In genomic region chr9:61997860-61998259, GRCm38 (mm10) we compare ENCODE assay signal across 8 mouse cellular contexts. TPM values are rescaled to one million over a fixed set of nuclear protein-coding genes. Genes with fewer than 3 reads are reported as not detected.
A peak's percentile ranks its signal among the peaks of the same experiment; 100 is the strongest.
DNase-seq lines count a peak whose midpoint lies in the region; ATAC-seq lines count a peak whose summit lies in the region.
"Had no signal": no experiment of that assay in that cellular context is flagged by ENCODE, and none has a peak within 500 bp of the region (broad histone marks: within the 10 kb centered on the region; RNA-seq: fewer than 3 reads in every experiment).

No protein-coding gene starts in this region.

- H3K4me2 ChIP-seq in kidney, embryonic 14.5 days (replicated peaks; ENCODE audit: low read depth, low read length): no peak overlapping the region
- no peak overlapping the region for H3K4me2 ChIP-seq in kidney, embryonic 16.5 days (replicated peaks; ENCODE audit: low read depth, low read length)
- no peak overlapping the region for H3K4me2 ChIP-seq in stomach, embryonic 14.5 days (replicated peaks; ENCODE audit: low read depth, low read length)

- 56% methylated on average over 6 of the region's 6 CpGs for WGBS in kidney, embryonic 14.5 days
- WGBS in kidney, embryonic 16.5 days: 35% methylated on average over 6 of the region's 6 CpGs
- 28% methylated on average over 6 of the region's 6 CpGs for WGBS in stomach, embryonic 14.5 days

- ATAC-seq in kidney, embryonic 14.5 days (ENCODE audit: low FRiP score, low TSS enrichment): no peak
- ATAC-seq in kidney, embryonic 16.5 days (ENCODE audit: low FRiP score, low TSS enrichment): peak; percentile 20
- ATAC-seq in stomach, embryonic 14.5 days (ENCODE audit: insufficient number of reproducible peaks, insufficient read depth, low FRiP score, low read depth): no peak
- no peak for ATAC-seq in megakaryocyte progenitor cell, adult 5-6 weeks (replicated peaks; ENCODE audit: poor library complexity)

- H3K9ac ChIP-seq in kidney, embryonic 14.5 days (ENCODE audit: low read depth, low read length): no peak overlapping the region
- H3K9ac ChIP-seq in kidney, embryonic 16.5 days (replicated peaks; ENCODE audit: low read length): no peak overlapping the region
- no peak overlapping the region for H3K9ac ChIP-seq in stomach, embryonic 14.5 days (replicated peaks; ENCODE audit: low read depth, low read length)

- H3K27ac ChIP-seq in kidney, embryonic 14.5 days (ENCODE audit: low read depth, low read length): no peak overlapping the region
- H3K27ac ChIP-seq in kidney, embryonic 16.5 days (ENCODE audit: low read length): no peak overlapping the region
- H3K27ac ChIP-seq in stomach, embryonic 14.5 days (ENCODE audit: low read length): peak overlapping the region; percentile 85; the same call in 1 of the 2 replicates
- H3K27ac ChIP-seq: heart, adult 2 months had no signal

- H3K27me3 ChIP-seq in kidney, embryonic 14.5 days (ENCODE audit: control insufficient read depth, insufficient read depth, low read length): no peaks in the 10 kb centered on the region
- H3K27me3 ChIP-seq in kidney, embryonic 16.5 days (ENCODE audit: insufficient read depth, low read length): no peaks in the 10 kb centered on the region
- H3K27me3 ChIP-seq in stomach, embryonic 14.5 days (ENCODE audit: control insufficient read depth, insufficient read depth, low read length): no peaks in the 10 kb centered on the region

- H3K36me3 ChIP-seq in kidney, embryonic 14.5 days (ENCODE audit: control insufficient read depth, insufficient read depth, low read length): no peaks in the 10 kb centered on the region
- no peaks in the 10 kb centered on the region for H3K36me3 ChIP-seq in kidney, embryonic 16.5 days (ENCODE audit: insufficient read depth, low read length)
- no peaks in the 10 kb centered on the region for H3K36me3 ChIP-seq in stomach, embryonic 14.5 days (ENCODE audit: control insufficient read depth, insufficient read depth, low read length)

- 0 out of 2 replicates have a peak, but pooled peaks cover 5% of the 10 kb centered on the region for H3K4me1 ChIP-seq in kidney, embryonic 14.5 days (ENCODE audit: control insufficient read depth, insufficient read depth, low read length)
- H3K4me1 ChIP-seq in kidney, embryonic 16.5 days (ENCODE audit: insufficient read depth, low read length): peaks cover 13% of the 10 kb centered on the region; the same call in 1 of the 2 replicates
- H3K4me1 ChIP-seq in stomach, embryonic 14.5 days (ENCODE audit: control insufficient read depth, insufficient read depth, low read length): peaks cover 7% of the 10 kb centered on the region; the same call in 1 of the 2 replicates

- H3K4me3 ChIP-seq in kidney, embryonic 14.5 days (ENCODE audit: low read length): no peak overlapping the region
- H3K4me3 ChIP-seq in kidney, embryonic 16.5 days (ENCODE audit: low read length): no peak overlapping the region
- no peak overlapping the region for H3K4me3 ChIP-seq in stomach, embryonic 14.5 days (ENCODE audit: low read depth, low read length)
- H3K4me3 ChIP-seq: heart, adult 2 months had no signal

- no peaks in the 10 kb centered on the region for H3K9me3 ChIP-seq in kidney, embryonic 14.5 days (ENCODE audit: control insufficient read depth, low read length)
- no peaks in the 10 kb centered on the region for H3K9me3 ChIP-seq in kidney, embryonic 16.5 days (ENCODE audit: low read length)
- no peaks in the 10 kb centered on the region for H3K9me3 ChIP-seq in stomach, embryonic 14.5 days (ENCODE audit: control insufficient read depth, low read depth, low read length)

- peak; percentile 90 for DNase-seq in kidney, adult 11 months
- peak; percentile 64 for DNase-seq in adrenal gland, postnatal 14 days
- no peak for DNase-seq in yolk sac, embryonic 10.5 days (ENCODE audit: low spot score)

RNA-seq across cellular contexts. Expression of gene Paqr5, which starts 28.8 kb away (rescaled TPM):
- polyA plus RNA-seq in kidney, embryonic 14.5 days (2014; fragmentation: Nextera tagmentation; extraction: Ambion mirVana): 11.0 and 17.0 TPM in 2 replicates
- 1.5 and 2.6 TPM in 2 replicates for total RNA-seq in adrenal gland, postnatal 14 days (2021)
- polyA plus RNA-seq in kidney, embryonic 16.5 days (2015; fragmentation: Nextera tagmentation; extraction: Ambion mirVana): 50.4 and 53.4 TPM in 2 replicates
- polyA plus RNA-seq in stomach, embryonic 14.5 days (2014; fragmentation: Nextera tagmentation; extraction: Ambion mirVana): 18.7 and 20.5 TPM in 2 replicates
- 0.20 and 0.74 TPM in 2 replicates for total RNA-seq in megakaryocyte progenitor cell, adult 5-6 weeks (2015)
- 0.68 and 1.7 TPM in 2 replicates for total RNA-seq in megakaryocyte progenitor cell, adult 5-6 weeks (2017)
- total RNA-seq: heart, adult 2 months had no signal

RNA-seq across cellular contexts. Expression of gene Kif23, which starts 51.3 kb away (rescaled TPM):
- 94.6 and 128 TPM in 2 replicates for polyA plus RNA-seq in kidney, embryonic 14.5 days (2014; fragmentation: Nextera tagmentation; extraction: Ambion mirVana)
- 25.6 and 26.2 TPM in 2 replicates for total RNA-seq in adrenal gland, postnatal 14 days (2021)
- polyA plus RNA-seq in kidney, embryonic 16.5 days (2015; fragmentation: Nextera tagmentation; extraction: Ambion mirVana): 122 and 129 TPM in 2 replicates
- 127 and 140 TPM in 2 replicates for polyA plus RNA-seq in stomach, embryonic 14.5 days (2014; fragmentation: Nextera tagmentation; extraction: Ambion mirVana)
- total RNA-seq in megakaryocyte progenitor cell, adult 5-6 weeks (2015): 106 and 127 TPM in 2 replicates
- 170 and 190 TPM in 2 replicates for total RNA-seq in megakaryocyte progenitor cell, adult 5-6 weeks (2017)
